Mouse (Mus musculus) left cerebral cortex, postnatal 36 days (tissue): ENCODE data around the gene Chrm2. TPM values are rescaled to one million over a fixed set of nuclear protein-coding genes. Genes with fewer than 3 reads are reported as not detected.
A peak's percentile ranks its signal among the peaks of the same experiment; 100 is the strongest.

Source experiments
- DNase-seq, 2 experiments: peaks; one replicate each; pipeline ENCODE4 v3.0.0; 2021 to 2022; ENCODE audit warnings: low spot score in 2 of 2, mixed read lengths in 1 of 2
- intact Hi-C: fragments of 180-260 bp; cut with DNase I; formaldehyde crosslinking; loops from one replicate; pipeline ENCODE4 v1.15.1; 2025
- microRNA-seq: library from miRNA; unstranded; fragments of <30 nt; microRNA quantifications from one replicate; pipeline ENCODE4 v1.2.0, GENCODE M21; 2022
- total RNA-seq, 2 experiments: library from RNA; stranded (reverse); gene quantifications; 2 replicates each; pipeline ENCODE4 v1.2.3; 2021

The Chrm2 gene
- total RNA-seq, 2 experiments from 2014 or later = 12.8 to 15.6 TPM

DNA sequence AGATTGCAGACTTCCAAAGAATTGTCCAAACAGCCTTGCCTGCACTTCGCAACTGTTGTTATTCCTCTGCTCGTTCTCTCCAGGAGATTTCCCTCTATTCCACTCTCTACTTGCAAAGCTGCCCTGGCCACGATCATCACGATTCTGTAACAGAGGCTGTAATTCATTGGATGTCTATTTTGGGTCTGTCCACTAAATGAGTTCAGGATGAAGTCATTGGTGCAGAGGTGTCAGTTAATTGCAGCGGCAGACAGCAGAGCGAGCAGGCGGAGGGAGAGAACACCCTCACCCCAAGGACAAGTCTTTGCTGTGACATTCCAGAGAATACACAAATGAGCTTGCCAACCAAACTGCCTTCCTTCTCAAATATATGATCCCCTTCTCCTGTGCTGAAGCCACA is 120.1 kb downstream of the Chrm2 start:
- no peak for DNase-seq
- intact Hi-C loops = no loop called here

- intact Hi-C loops = no loop called here
- DNase-seq = no peak
Observed at GRCm38 (mm10) chr6:36508469-36508868, 120.6 kb downstream of the Chrm2 start.

DNA sequence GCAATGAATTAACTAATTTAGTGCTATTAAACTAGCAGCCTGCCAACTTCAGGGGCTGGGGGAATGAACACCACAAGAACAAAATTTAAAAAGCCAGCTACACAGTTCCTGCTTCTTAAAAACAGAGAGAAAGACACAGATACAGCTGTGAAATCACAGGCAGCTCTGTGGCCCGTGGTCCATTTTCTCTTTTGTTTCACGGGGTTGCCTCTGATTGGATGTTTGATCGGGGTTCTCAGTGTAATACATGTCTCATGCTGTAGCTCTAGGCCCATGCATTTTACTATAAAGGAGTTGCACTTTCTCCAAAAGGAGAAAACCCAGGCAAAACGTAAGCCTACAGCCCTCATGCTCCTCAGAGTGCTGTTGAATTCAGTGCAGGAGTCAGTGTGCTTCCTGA is 128.6 kb downstream of the Chrm2 start:
- intact Hi-C loops = no loop called here
- DNase-seq = no peak

DNA sequence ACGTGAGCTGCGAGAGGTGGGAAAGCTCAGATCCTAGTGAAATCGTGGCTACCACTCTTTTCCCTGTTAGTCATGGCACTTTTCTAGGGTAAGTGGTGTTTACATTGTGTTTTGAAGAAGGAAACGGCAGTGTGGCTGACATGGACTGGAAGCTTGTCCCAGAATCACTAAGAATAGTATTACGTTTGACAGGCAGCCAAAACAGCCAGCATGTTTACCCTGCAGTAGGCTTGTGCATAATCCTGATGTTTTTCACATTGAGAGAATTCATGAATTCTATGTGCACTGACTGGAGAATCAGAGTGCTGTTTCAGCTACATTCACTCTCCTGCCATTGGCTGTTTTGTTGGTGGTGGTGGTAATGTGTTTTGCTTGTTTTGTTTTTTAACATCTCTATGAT is 129.4 kb downstream of the Chrm2 start:
- peak in 1 of 2 experiments; percentile 12 for DNase-seq
- intact Hi-C loops = no loop called here

GRCm38 (mm10) chr6:36523599-36523998 is 135.7 kb downstream of the Chrm2 start:
- intact Hi-C loops = no loop called here
- no peak for DNase-seq

DNA sequence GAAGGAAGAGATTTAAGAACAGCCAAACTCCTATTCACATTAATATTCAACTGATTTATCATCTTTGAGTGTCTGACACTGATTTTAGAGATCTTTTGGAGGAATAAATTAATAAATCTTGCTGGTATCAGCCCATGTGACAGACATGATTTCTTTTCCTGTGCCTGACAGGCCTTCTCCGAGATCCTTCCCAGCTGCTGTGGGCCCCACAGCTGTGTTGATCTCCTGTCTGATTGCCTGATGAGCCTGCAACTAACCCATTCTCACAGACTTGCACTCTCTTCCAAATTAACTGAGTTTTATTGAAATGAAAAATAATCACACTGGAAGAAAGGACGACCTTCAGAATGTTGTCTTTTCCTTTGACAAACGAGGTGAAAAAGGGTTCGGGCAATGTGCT is 140.6 kb downstream of the Chrm2 start:
- DNase-seq = no peak
- intact Hi-C loops = no loop called here

- intact Hi-C loops = no loop called here
- no peak for DNase-seq
Observed at GRCm38 (mm10) chr6:36541247-36541646, 153.4 kb downstream of the Chrm2 start.

GRCm38 (mm10) chr6:36566886-36567285 is 179.0 kb downstream of the Chrm2 start:
- intact Hi-C loops = no loop called here

More at GRCm38 (mm10) chr6:36566886-36567285, 179.0 kb downstream of the Chrm2 start:
- no peak for DNase-seq

Small RNAs within 50 kb of the gene (microRNA-seq; reads per million reads assigned to microRNA genes)
- 414 reads per million, percentile 69 among the genes with 10 or more reads in this experiment for gene Mir490
